Mouse (Mus musculus) gastrocnemius, adult 2 months (tissue): Measurements from ENCODE around the gene Als2. TPM values are rescaled to one million over a fixed set of nuclear protein-coding genes. Genes with fewer than 3 reads are reported as not detected.
A peak's percentile ranks its signal among the peaks of the same experiment; 100 is the strongest.

Source experiments
- DNase-seq: peaks from one replicate; pipeline ENCODE4 v3.0.0; 2022
- H3K27ac ChIP-seq: fragments of 200-600 bp; 2 replicates; pipeline ENCODE4 v1.8.1; 2022; ENCODE audit warnings: mild to moderate bottlenecking
- H3K4me3 ChIP-seq: fragments of 200-600 bp; 2 replicates; pipeline ENCODE4 v1.8.1; 2022; ENCODE audit warnings: mild to moderate bottlenecking, moderate library complexity
- CTCF ChIP-seq: fragments of 200-600 bp; IDR thresholded peaks from 2 replicates; pipeline ENCODE4 v1.8.1; 2022; ENCODE audit warnings: antibody characterized with exemption, mild to moderate bottlenecking, moderate library complexity
- intact Hi-C: fragments of 180-260 bp; cut with DNase I; formaldehyde crosslinking; loops from one replicate; pipeline ENCODE4 v1.15.1; 2025
- total RNA-seq, 2 experiments: library from RNA; stranded (reverse); gene quantifications; 2 replicates each; pipeline ENCODE4 v1.2.3; 2021

Als2 gene
- total RNA-seq, 2 experiments from 2014 or later = 17.3 to 17.8 TPM

DNA sequence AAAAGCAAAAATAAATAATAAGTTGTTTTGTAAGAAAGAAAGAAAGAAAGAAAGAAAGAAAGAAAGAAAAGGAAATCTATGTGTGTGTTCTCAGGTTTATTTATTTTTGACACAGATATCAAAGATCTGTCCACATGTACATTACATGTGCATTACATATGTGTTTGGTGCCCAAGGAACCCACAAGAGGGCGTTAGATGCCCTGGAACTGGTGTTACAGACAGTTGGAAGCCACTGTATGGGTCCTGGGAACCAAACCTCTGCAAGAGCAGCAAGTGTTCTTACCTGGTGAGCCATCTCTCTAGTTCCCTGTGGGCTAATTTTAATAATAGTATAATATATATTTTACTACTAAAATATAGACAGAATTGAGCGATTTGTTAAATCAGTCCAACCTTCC is 6.7 kb upstream of the Als2 start:
- intact Hi-C loops = loop anchor here (10.0 kb wide), 1 partner anchor 241 kb away; the partner anchor contains the start of gene Fzd7
- no peak overlapping the region for H3K27ac ChIP-seq
- TF ChIP-seq CTCF = no peak

DNA sequence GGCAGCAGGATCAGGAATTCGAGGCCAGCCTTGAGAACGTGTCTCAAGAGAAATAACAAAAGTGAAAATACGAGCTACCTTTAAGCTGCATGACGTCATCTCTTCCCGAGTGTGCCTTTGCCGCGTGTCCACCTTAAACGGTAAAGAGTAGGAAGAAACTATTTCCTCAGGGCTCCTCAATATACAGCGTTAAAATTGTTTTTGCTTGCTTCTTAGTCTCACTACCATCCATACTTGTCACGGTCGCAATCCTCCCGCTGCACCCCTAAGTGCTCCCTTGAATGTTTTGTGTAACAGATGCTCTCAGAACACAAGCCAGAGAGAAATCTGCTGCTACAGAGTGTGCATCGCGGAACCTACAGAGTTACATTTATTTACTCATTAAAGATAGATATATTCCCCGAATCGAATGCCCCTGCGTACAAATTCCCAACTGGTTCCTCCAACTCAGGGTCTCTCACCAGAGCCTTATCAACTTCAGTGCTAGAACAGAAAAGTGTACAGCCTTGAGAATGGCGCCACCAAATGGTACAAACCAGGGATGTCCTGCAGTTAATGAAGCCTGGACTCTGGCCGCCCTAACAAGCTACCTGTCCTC is 682 bp upstream of the Als2 start:
- intact Hi-C loops = loop anchor here (1.0 to 5.0 kb wide), 4 partner anchors 45 to 467 kb away; no protein-coding TSS in a partner anchor
- TF ChIP-seq CTCF = peak; percentile 91; the same call in 1 of the 2 replicates
- Histone ChIP-seq H3K4me3 (peak overlapping the region; percentile 100), H3K27ac (peak overlapping the region; percentile 87)
- peak; percentile 61 for DNase-seq

More for the DNA sequence above, 6.7 kb upstream of the Als2 start:
- no peak for DNase-seq
- H3K4me3 ChIP-seq = no peak overlapping the region

DNA sequence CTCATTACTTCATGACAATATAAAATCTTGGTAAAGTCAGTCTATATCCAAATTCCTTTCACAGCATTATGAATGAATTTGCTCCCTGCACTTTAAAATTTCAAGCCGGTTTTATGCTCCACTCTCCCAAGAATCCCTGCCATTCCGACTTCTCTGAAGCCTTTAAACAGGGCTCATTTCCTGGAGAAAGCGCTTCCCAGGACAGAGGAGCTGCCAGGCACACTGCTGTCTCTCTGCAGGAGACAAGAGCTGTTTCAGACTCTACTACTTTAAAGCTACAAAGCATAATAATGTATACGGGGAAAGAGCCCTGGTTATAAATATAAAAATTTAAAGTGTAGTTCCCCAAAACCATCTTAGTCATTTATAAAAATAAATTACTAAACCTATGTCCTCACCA is 7.8 kb downstream of the Als2 start:
- H3K4me3 ChIP-seq = no peak overlapping the region
- no peak overlapping the region for H3K27ac ChIP-seq
- TF ChIP-seq CTCF = no peak
- DNase-seq = no peak
- intact Hi-C loops = no loop called here

DNA sequence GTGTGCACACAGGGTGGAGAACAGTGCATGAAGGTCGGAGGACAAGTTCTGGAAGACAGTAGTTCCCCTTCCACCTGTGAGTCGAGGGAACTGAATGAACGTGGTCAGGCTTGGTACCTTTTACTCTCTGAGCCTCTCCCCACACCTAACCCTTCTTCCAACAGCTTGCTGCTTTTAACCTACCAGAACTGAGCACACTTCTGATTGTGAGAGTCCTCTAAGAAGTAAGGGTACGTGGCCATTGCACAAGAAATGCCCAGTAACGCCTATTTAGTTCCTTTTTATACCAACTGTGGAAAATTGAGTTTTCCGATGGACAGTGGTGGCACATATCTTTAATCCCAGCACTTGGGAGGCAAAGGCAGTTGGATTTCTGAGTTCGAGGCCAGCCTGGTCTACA is 8.5 kb downstream of the Als2 start:
- TF ChIP-seq CTCF = no peak
- intact Hi-C loops = no loop called here
- H3K4me3 ChIP-seq = no peak overlapping the region
- no peak for DNase-seq
- no peak overlapping the region for H3K27ac ChIP-seq

DNA sequence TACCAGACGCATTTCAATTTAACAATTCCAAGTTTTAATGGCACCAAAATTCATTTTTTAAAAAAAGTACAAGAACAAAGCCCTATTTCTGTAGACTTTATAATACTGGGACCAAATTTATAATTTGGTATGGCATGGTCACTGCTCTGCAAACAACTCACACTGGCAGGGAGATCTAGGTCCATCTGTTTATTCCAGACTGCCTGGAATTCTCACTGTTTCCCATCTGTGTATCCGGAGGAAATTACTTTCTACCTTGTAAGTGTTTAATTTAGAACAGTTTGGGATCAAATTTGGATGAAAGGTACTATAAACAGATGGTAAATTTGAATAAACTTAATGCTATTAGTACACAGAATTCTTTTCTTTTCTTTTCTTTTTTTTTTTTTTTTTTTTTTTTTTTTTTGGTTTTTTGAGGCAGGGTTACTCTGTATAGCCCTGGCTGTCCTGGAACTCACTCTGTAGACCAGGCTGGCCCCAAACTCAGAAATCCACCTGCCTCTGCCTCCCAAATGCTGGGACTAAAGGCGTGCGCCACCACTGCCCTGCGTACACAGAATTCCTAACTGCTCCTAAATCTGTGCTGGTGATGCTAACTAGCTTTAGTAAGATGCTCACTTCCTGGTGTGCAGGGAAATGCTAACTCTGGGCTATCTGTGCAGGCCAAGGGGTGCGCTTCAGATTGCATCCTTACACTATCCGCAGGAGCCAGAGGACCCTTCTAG is 14.8 kb downstream of the Als2 start:
- H3K4me3 ChIP-seq = no peak overlapping the region
- no peak overlapping the region for H3K27ac ChIP-seq
- intact Hi-C loops = no loop called here
- no peak for TF ChIP-seq CTCF
- no peak for DNase-seq

DNA sequence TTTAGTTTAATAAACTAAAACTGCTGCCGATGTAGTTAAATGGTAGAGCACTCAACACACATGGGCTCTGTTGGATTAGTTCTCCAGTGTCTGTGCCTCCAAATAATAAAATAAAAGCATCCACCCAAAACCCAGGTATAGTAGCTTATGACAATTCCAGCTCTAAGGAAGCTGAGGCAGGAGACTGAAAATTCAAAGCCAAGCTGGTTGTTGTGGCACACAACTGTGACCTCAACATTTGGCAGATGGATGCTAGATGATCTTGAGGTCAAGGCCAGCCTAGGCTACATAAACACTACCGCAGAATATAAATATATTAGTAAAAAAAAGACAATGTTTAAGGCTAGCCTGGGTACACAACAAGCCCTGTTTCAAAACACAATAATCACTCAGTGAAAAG is 15.4 kb downstream of the Als2 start:
- no peak overlapping the region for H3K4me3 ChIP-seq
- H3K27ac ChIP-seq = no peak overlapping the region
- no peak for DNase-seq
- intact Hi-C loops = no loop called here
- no peak for TF ChIP-seq CTCF

DNA sequence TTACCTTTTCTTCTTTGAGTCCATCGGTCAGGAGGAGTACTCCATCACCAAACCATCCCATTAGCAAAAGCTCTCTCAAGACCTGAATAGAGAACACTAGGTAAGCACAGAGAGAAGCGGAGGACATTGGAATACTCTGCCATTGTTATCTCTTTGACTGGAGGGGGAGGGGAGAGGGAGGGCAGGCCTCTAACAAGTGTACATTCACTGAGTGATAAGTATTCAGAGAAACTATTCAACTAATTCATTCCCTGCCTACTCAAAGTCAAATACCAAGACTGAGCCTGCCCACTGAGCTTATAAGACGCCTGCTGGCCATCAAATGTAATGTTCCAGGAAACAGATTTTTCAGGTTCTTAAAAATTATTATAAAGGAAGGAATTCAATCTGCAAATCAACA is 16.7 kb downstream of the Als2 start:
- H3K4me3 ChIP-seq = no peak overlapping the region
- intact Hi-C loops = no loop called here
- DNase-seq = no peak
- TF ChIP-seq CTCF = no peak
- H3K27ac ChIP-seq = no peak overlapping the region

DNA sequence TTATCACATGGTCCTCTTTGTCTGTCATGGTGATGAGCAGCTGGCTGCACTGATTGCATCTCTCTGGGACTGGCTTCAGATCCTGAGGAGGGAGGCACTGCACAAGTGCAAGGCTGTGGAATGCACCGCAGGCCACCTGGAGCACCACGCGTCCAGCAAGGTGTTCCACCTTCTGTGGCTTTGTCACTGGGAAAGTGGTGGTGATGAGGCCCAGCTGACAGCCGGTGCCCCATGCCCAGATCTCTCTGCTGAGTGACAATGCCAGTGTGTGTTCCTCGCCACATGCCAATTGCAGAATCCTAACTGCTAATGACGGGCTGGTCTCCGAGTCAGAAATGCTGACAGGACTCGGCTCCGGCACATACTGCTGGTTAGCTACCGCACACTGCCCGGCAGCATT is 21.6 kb downstream of the Als2 start:
- no peak for DNase-seq
- H3K4me3 ChIP-seq = no peak overlapping the region
- no peak overlapping the region for H3K27ac ChIP-seq
- intact Hi-C loops = no loop called here
- no peak for TF ChIP-seq CTCF

DNA sequence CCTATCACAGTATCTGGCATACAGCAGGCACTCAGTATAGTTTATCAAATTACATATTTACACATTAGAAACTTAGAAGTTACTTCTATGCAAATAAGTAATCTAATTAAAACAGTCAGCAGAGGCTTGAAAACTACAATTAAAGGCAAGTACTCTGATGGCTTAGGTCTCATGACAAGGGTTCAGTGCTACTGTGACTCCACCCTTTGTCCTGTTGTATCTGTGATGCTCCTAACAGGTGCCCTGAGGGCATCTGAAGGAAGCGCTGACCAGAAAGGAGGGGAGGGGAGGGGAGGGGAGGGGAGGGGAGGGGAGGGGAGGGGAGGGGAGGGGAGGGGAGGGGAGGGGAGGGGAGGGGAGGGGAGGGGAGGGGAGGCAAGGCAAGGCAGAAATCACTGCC is 24.1 kb downstream of the Als2 start:
- DNase-seq = no peak
- Histone ChIP-seq H3K27ac (no peak overlapping the region), H3K4me3 (no peak overlapping the region)
- intact Hi-C loops = no loop called here
- TF ChIP-seq CTCF = no peak

DNA sequence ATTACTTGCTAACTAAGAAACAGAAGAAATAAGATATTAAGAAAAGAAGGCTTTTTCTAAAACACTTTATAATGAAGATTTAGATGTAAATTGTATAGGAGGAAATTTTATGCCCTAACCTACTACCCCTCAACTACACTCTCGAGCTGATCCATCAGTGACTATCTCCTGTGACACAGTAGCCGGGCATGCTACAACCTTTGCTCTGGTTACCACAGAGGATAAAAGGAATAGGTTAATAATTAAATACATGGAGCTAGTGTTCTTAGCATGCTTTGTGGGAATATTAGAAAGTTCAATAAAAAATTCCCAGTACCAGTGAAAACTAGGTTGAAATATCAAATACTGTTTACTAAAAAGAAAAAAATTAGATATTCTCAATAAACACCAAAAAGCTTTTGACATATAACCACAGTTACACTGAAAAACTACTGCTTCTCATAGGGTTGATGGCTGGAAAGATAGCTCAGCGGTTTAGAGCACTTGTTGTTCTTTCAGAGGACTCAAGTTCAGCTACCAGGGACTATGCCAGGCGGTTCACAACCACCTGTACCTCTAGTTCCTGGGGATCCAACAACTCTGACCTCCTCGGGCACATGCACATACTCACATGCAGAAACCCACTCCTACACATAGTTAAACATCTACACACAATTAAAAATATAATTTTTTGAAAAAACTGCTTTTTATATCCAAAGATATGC is 24.8 kb downstream of the Als2 start:
- H3K4me3 ChIP-seq = no peak overlapping the region
- H3K27ac ChIP-seq = no peak overlapping the region
- no peak for TF ChIP-seq CTCF
- intact Hi-C loops = no loop called here
- DNase-seq = no peak

DNA sequence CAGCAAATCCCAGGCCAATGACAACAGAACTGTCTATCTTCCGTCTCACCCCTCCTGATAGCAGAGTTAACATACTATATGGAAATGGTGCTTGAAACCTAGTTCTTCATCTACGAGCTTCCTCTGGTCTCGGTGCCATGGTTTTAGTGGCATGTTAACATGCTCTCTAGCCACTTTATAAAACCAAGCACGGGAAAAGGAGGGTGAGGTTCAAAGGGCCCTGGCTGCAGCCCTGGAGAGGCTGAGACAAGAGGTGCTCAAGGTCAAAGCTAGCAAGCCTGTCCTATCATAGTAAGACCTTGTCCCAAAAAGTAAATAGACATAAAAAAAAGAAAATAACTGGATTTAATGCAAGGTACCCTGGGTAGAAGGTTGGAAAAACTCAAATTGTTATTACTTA is 25.4 kb downstream of the Als2 start:
- intact Hi-C loops = no loop called here
- no peak for TF ChIP-seq CTCF
- Histone ChIP-seq H3K4me3 (no peak overlapping the region), H3K27ac (no peak overlapping the region)
- DNase-seq = no peak

DNA sequence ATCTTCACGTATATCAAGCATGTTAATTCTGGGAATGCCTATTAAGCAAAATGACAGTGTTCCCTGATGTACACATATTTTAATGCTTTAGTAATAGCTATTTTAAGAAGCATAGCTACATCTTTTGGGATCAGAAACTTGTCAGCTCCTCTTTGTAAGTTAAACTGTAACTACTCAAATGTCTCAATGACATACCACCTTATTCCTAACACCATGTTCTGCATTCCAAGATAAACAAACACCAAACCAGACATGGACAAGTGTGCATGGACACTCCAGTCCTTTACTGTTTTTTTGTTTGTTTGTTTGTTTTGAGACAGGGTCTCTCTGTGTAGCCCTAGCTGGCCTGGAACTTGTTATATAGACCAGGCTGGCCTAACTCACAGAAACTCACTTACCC is 28.7 kb downstream of the Als2 start:
- Histone ChIP-seq H3K4me3 (no peak overlapping the region), H3K27ac (no peak overlapping the region)
- no peak for DNase-seq
- TF ChIP-seq CTCF = no peak
- intact Hi-C loops = no loop called here

DNA sequence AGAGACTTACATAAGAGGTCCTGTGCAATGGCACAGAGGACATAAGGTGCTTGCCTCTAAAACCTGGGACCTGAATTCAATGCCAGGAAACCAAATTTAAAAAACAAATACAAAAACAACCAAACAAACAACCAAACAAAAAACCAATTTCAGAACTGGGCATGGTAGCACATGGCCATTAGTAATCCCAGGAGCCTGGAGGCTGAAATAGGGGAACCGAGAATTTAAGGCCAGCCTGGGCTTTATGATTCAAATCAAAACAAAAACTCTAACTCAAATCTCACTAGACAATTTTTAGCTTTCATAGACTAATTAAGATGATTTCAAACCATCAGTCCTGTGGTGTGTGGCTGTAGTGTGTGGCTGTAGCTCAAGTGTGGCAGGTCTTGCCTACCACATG is 32.5 kb downstream of the Als2 start:
- intact Hi-C loops = no loop called here
- TF ChIP-seq CTCF = no peak

More for the DNA sequence above, 32.5 kb downstream of the Als2 start:
- Histone ChIP-seq H3K4me3 (no peak overlapping the region), H3K27ac (no peak overlapping the region)
- no peak for DNase-seq
